Mouse (Mus musculus) stomach, postnatal 0 days (tissue): ENCODE data around the gene Myof. TPM values are rescaled to one million over a fixed set of nuclear protein-coding genes. Genes with fewer than 3 reads are reported as not detected.

Experiments used
- ATAC-seq: fragments of 200-750 bp; cut with Nextera tagmentation; 2 replicates; pipeline ENCODE4 v1.8.0; 2017; ENCODE audit not compliant: low FRiP score, low TSS enrichment
- DNase-seq: peaks from one replicate; pipeline ENCODE4 v3.0.0-alpha.2; 2016; ENCODE audit warnings: low spot score
- H3K27ac ChIP-seq: fragments of 300-500 bp; sonication (generic); replicated peaks from 2 replicates; pipeline ENCODE4 v1.5.1; 2014; ENCODE audit warnings: mild to moderate bottlenecking, control low read depth
- H3K27me3 ChIP-seq: fragments of 300-500 bp; sonication (generic); 2 replicates; pipeline ENCODE4 v1.6.1; 2014; ENCODE audit warnings: low read length; ENCODE audit not compliant: control insufficient read depth, insufficient read depth
- H3K36me3 ChIP-seq: fragments of 300-500 bp; sonication (generic); 2 replicates; pipeline ENCODE4 v1.6.1; 2014; ENCODE audit warnings: low read length, mixed read lengths; ENCODE audit not compliant: control insufficient read depth, insufficient read depth
- H3K4me1 ChIP-seq: fragments of 300-500 bp; sonication (generic); replicated peaks from 2 replicates; pipeline ENCODE4 v1.6.1; 2014; ENCODE audit warnings: antibody characterized with exemption; ENCODE audit not compliant: control insufficient read depth, insufficient read depth
- H3K4me2 ChIP-seq: fragments of 300-500 bp; sonication (generic); replicated peaks from 2 replicates; pipeline ENCODE4 v1.6.1; 2014; ENCODE audit warnings: low read depth, mild to moderate bottlenecking, control low read depth, moderate library complexity
- H3K4me3 ChIP-seq: fragments of 300-500 bp; sonication (generic); 2 replicates; pipeline ENCODE4 v1.5.1; 2014; ENCODE audit warnings: low read depth, low read length, control low read depth
- H3K9ac ChIP-seq: fragments of 300-500 bp; sonication (generic); 2 replicates; pipeline ENCODE4 v1.6.1; 2014; ENCODE audit warnings: mild to moderate bottlenecking, low read length, control low read depth, mixed read lengths
- H3K9me3 ChIP-seq: fragments of 300-500 bp; sonication (generic); 2 replicates; pipeline ENCODE4 v1.6.1; 2016; ENCODE audit warnings: low read length; ENCODE audit not compliant: control insufficient read depth
- CTCF ChIP-seq: IDR thresholded peaks from 2 replicates; pipeline ENCODE4 v1.5.1; 2016; ENCODE audit warnings: antibody characterized with exemption, low read depth, mild to moderate bottlenecking, moderate library complexity
- EP300 ChIP-seq: optimal IDR thresholded peaks from 2 replicates; pipeline ENCODE3; 2016; ENCODE audit warnings: antibody characterized with exemption
- WGBS: fragments of 180-500 bp; shearing (Covaris S2); extraction: QIAGEN DNeasy Blood & Tissue Kit; methylation state at CpG from one replicate; pipeline ENCODE4 v1.1.7; 2014; 5-methylcytosine and 5-hydroxymethylcytosine counted together
- polyA plus RNA-seq: library from polyadenylated mRNA; unstranded; fragments of >200 nt; fragmentation: Nextera tagmentation; extraction: Ambion mirVana; gene quantifications from 2 replicates; pipeline ENCODE4 v1.2.1, GENCODE M21; 2015

Myof gene
- polyA plus RNA-seq, 1 experiment from 2014 or later = 14.3 TPM

- Histone ChIP-seq H3K27me3 (no peaks in the 10 kb centered on the region), H3K36me3 (no peaks in the 10 kb centered on the region), H3K9ac (no peak overlapping the region), H3K4me3 (no peak overlapping the region), H3K9me3 (no peaks in the 10 kb centered on the region), H3K4me2 (no peak overlapping the region), H3K27ac (no peak overlapping the region), H3K4me1 (no peaks in the 10 kb centered on the region)
- ATAC-seq = peak; percentile 53
- WGBS = 20% methylated on average over 9 of the region's 9 CpGs
- no peak for DNase-seq
- no peak for TF ChIP-seq CTCF
- TF ChIP-seq EP300 = no peak
Measured at GRCm38 (mm10) chr19:37851590-37852038, 191.8 kb downstream of the Myof start.

Other genes starting within 250 kb of the Myof start
- 7.0 and 8.7 TPM in 2 replicates for gene Cep55, start 11.4 kb upstream of the Myof start, polyA plus RNA-seq
- 6.8 and 7.5 TPM in 2 replicates for gene Ffar4, start 53.5 kb upstream of the Myof start, polyA plus RNA-seq
- gene Rbp4, start 81.7 kb upstream of the Myof start, polyA plus RNA-seq = 21.3 and 31.7 TPM in 2 replicates
- 0.02 and 0.11 TPM in 2 replicates for gene Pde6c, start 89.2 kb upstream of the Myof start, polyA plus RNA-seq
- gene Fra10ac1, start 180.6 kb upstream of the Myof start, polyA plus RNA-seq = 22.7 and 22.8 TPM in 2 replicates
- 1.0 and 2.1 TPM in 2 replicates for gene Lgi1, start 221.0 kb upstream of the Myof start, polyA plus RNA-seq